Mouse (Mus musculus): ENCODE results near the gene Sirt2.

Gene Sirt2

DNA sequence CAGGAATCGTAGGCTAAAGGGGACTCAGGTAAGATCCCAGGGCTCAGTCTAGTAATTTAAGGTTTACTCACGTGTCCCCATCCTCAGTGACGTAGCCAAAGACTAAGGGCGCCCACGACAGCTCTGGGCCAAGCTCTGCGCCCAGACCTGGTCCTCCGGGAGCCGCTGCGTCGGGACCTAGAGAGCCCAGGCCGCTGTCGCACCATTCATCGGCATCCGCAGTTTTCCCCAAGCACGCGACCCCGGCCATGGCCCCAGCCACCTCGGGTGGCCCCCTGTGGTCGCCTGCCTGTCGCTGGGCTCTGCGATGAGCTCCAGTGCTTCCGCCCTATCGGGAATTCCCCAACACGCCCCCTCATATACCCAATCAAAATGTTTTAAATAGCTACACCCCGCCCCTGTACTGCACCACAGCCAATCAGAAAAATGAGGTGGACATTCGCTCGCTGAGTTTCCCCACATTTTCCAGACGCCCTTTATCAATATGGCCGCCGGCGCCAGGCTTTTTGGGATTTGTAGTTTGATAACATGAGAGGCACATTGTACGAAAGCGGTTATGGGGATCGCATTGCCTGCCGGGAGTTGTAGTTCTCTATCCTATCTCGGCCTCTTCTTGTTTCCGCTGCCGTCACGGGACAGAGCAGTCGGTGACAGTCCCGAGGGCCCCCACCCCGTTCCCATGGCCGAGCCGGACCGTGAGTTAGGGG, at the start of gene Sirt2:
TSS of gene Sirt2 (plus strand) at position 563 of the 707 bp plus-strand sequence.
- peak; percentile 92 for ATAC-seq (ENCODE audit: insufficient number of reproducible peaks, low FRiP score, low TSS enrichment)

DNA sequence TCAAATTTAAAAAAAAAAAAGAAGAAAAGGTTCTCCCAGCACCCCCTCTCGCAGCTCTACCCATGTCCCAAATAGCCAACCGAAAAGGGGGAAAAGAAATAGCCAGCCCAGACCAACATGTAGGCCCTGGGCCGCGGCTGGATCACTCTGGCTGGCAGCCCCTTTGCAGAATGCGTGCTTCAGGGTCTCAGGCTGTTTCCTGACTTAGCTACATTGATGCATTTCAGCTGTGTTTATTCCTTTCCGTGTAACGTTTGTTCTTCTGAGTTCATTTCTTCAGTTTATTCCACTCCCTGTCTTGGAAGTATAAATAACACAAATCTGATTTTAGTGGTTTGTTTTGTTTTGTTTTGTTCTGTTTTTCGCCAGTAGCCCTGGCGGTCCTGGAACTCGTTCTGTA, 48.8 kb upstream of the Sirt2 start:
- ATAC-seq (ENCODE audit: insufficient number of reproducible peaks, low FRiP score, low TSS enrichment), result no peak

DNA sequence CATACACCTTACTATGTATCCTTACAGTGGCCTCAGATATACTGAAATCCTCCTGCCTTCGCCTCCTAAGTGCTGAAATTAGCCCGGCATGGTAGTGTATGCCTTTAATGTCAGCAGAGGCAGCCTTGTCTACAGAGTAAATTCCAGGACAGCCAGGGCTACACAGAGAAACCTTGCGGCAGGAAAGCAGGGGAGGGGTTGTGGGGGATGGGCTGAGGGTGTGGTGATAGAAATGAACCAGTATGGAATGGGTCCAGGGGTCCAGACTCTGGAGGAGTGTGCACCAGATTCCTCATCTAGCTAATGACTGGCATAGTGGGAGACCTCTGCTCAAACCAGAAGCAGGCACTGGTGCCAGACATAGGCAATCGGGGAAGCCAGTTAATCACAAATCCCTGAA, 47.4 kb upstream of the Sirt2 start:
- no peak for ATAC-seq (ENCODE audit: insufficient number of reproducible peaks, low FRiP score, low TSS enrichment)

DNA sequence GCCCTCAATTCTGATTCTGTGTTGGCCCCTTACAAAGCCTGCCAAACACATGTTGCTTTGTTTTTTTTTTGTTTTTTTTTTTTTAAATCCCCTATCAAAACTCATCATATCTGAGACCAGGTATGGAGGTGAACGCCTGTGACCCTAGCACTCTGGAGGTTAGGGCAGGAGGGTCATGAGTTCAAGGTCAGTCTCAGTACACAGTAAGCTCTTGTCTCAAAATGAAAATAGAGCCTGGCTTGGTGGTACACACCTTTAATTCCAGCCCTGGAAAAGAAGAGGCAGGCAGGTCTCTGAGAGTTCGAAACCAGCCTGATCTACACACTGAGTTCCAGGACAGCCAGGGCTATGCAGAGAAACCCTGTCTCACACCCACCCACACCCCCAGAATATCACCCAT, 46.9 kb upstream of the Sirt2 start:
- ATAC-seq (ENCODE audit: insufficient number of reproducible peaks, low FRiP score, low TSS enrichment), result no peak

DNA sequence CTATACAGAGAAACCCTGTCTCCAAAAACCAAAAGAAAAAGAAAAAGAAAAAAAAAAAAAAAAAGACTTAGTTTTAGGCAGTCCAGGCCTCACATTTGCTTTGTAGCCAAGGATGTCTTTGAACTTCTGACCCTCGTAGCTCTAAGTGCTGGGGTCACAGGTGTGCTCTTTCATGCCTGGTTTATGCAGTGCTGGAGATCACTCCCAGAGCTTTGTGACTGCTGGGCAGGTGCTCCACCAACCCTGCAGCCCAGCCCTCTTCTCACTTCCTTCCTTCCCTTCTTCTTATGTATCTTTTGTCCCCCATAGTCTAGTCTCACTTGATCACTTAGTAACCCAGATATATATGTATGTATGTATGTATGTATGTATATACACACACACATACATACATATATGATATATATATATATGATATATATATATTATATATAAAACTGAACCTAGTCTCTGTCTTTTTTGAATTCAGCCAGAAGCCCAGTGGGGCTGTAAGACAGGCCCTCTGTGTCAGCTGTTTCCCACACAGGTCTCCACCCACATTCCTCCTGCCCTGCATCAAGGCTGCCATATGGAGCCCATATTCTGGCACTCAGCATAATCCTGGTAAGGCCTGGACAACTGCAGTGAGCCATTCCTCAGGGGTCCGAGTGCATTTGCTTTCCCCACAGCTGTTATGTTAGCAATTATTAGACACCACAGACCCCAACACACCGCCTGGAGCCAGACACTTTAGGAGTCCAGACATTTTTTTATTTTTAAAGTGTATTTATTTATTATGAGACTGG, 45.6 kb upstream of the Sirt2 start:
- ATAC-seq (ENCODE audit: insufficient number of reproducible peaks, low FRiP score, low TSS enrichment), result no peak

DNA sequence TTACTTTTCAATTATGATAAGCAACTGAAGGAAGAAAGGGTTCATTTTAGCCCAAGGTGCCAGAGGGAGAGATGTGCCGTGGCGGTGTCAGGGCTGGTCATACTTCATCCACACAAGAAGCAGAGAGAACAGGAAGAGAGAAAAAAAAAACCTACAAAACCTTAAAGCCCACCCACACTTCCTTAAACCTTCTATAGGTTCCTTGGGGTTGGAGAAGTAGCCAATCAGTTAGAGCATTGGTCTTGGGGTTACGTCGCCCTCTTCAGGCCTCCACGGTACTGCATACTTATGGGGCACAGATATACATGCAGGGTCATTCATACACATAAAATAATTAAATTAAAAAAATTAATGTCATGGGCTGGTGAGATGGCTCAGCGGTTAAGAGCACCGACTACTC, 44.5 kb upstream of the Sirt2 start:
- ATAC-seq (ENCODE audit: insufficient number of reproducible peaks, low FRiP score, low TSS enrichment), result no peak

GRCm38 (mm10) chr7:28724613-28725012, 41.9 kb upstream of the Sirt2 start:
- ATAC-seq (ENCODE audit: insufficient number of reproducible peaks, low FRiP score, low TSS enrichment), result no peak

- peak; percentile 52; the same call in 1 of the 2 replicates for ATAC-seq (ENCODE audit: insufficient number of reproducible peaks, low FRiP score, low TSS enrichment)
Measured at GRCm38 (mm10) chr7:28726600-28726999, 39.9 kb upstream of the Sirt2 start.

DNA sequence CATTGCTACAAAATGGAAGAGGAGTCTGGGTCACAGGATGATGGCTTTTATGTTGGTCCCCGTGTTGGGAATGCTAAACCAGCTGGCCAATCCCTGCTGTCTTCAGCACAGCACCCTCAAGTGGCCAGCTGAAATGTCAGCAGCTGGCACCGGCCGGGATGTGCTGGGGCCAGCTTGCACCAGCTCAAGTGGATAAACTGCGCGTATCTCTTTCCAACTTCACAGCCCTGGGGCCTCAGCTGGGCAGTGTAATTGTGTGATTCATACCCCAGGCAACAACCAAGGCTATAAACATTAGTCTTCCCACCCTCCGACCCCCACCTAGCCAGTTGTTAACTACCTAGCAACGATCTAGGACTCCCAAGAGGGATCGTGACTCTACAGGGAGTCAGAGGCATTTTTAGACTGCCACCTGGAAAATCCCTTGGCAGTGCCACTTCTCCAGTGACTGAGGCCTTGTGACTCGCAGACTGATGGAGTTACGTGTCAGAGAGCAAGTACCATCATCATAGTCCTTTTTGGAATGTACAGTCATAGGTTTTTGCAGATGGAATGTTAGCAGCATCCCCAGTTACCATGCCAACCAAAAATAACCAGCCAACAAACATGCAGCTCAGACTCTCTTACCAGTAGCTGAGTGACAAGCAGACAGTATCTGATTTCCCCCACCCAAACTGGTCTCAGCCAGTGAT, 38.7 kb upstream of the Sirt2 start:
- ATAC-seq (ENCODE audit: insufficient number of reproducible peaks, low FRiP score, low TSS enrichment), result no peak

DNA sequence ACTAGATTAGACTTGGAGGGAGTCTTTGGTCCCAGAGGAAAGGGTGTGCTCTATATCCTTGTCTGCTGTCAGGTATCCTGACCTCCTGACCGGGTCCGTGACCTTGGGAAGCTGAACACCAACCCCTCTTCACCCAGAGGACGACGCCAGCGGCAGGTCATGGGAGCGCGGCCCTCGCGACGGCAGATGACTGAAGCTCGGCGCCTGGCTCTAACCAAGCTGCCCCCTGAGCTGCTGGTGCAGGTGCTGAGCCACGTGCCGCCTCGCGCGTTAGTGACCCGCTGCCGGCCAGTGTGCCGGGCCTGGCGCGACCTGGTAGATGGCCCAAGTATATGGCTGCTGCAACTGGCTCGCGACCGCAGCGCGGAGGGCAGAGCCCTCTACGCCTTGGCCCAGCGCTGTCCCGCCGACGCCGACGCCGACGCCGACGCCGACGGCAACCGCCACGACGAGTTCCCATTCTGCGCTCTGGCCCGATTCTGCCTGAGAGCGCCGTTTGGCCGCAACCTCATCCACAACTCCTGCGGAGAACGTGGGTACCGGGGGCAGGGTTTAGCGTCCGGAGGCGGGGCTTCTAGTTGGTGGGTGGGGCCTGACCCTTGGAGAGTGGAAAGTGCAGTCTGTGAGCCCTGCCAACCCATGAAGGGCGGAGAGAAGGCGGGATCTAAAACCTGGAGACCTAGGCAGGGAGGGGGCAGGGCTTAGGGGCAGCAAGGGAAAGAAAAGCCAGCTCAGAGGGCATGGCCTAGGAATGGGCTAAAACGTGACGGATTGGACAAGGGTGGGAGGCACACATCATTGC, 34.0 kb upstream of the Sirt2 start:
- ATAC-seq (ENCODE audit: insufficient number of reproducible peaks, low FRiP score, low TSS enrichment), result peak; percentile 52; the same call in 1 of the 2 replicates

DNA sequence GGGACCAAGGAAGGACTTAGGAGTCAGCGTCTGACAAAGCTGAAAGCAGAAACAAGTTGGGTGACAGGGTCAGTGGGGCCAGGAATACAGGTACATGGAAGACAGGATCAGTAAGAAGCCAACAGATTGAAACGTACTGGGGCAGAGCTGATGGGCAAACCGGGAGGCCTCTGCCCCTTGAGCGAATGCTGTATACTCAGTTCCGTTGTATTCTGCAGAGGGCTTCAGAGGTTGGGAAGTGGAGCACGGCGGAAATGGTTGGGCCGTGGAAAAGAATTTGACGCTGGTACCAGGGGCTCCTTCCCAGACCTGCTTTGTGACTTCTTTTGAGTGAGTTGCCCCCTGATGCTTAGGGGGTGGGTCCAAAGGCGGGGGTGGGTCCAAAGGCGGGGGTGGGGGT, 33.3 kb upstream of the Sirt2 start:
- ATAC-seq (ENCODE audit: insufficient number of reproducible peaks, low FRiP score, low TSS enrichment), result no peak

DNA sequence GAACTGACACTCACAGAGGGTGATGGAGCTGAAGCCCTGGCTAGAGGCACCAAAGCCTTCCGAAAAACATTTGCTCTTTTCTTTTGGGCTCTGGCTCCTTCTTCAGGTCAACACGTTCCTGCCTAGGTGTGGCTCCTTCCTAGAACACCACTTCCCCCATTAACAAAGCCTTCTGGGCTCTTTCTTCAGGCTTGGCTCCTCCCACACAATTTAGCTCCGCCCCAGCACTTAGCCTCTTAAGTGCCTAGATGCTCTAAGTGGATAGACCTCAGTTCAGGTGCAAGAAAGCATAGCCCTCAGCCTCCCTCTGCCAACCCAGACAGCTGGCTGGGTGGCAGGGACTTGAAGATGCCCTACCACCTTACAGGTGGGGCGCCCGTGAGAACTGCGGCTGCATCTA, 30.8 kb upstream of the Sirt2 start:
- no peak for ATAC-seq (ENCODE audit: insufficient number of reproducible peaks, low FRiP score, low TSS enrichment)

GRCm38 (mm10) chr7:28739829-28740228, 26.7 kb upstream of the Sirt2 start:
- ATAC-seq (ENCODE audit: insufficient number of reproducible peaks, low FRiP score, low TSS enrichment), result no peak

DNA sequence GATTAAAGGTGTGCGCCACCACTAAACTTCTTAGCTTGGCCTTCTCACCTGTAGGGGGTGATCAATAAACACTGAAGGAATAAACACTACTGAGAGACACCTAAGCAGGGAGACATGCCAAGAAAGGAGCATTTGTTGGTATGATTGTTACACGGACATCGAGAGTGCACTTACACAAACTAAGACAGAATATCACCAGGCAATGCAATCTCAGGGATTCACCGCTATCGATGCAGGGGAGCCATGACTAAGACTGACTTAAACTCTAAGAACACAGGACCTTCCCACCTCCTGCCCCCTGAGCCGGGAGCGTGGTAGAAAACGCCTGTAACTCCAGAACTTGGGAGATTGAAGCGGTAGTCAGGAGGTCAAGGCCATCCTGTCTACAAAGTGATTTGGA, 25.6 kb upstream of the Sirt2 start:
- no peak for ATAC-seq (ENCODE audit: insufficient number of reproducible peaks, low FRiP score, low TSS enrichment)

- 0 out of 2 replicates have a peak, but pooled peaks have one; percentile 3 for ATAC-seq (ENCODE audit: insufficient number of reproducible peaks, low FRiP score, low TSS enrichment)
Measured at GRCm38 (mm10) chr7:28741368-28741708, 25.2 kb upstream of the Sirt2 start.

GRCm38 (mm10) chr7:28741709-28742438, 24.7 kb upstream of the Sirt2 start, which contains the start of the genes Mrps12 and Sars2:
Gene Mrps12, minus strand, starts transcription at chr7:28741820.
Gene Sars2, plus strand, starts transcription at chr7:28741992.
- peak; percentile 97 for ATAC-seq (ENCODE audit: insufficient number of reproducible peaks, low FRiP score, low TSS enrichment)

DNA sequence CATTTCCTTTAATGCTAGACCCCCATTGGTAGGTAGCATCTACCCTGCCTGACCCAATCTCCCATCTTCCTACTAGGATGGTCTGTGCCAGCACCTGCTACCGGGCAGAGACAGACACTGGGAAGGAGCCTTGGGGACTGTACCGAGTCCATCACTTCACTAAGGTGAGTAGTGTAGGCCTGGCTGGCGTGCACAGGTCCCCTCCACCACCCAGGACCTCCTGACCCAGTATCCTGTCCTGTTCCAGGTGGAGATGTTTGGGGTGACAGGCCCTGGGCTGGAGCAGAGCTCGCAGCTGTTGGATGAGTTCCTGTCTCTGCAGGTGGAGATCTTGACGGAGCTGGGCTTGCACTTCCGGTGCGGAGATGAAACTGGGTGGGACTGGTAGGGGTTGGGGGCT, 16.6 kb upstream of the Sirt2 start:
- no peak for ATAC-seq (ENCODE audit: insufficient number of reproducible peaks, low FRiP score, low TSS enrichment)

GRCm38 (mm10) chr7:28756079-28756478, 10.5 kb upstream of the Sirt2 start, which contains the start of gene Ccer2:
Gene Ccer2, plus strand, starts transcription at chr7:28756174.
- no peak for ATAC-seq (ENCODE audit: insufficient number of reproducible peaks, low FRiP score, low TSS enrichment)

DNA sequence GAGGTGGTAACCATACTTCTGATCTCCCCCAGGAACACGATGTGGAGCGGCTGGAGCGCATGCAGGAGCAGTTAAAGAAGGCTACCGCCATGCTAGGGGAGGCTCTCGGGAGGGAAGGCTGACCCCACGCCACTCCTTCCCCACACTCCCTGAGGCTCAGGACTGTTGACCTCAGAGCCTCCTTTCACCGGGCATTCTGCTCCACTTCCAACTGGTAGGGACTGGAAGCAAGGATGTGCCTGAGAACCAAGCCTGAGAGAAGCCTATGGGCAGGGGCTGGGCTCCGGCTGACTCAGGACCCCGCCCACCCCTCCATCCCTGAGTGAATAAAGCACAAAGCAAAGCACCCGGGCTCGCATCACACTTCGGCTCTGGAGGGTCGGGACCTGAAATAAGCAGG, 7.9 kb upstream of the Sirt2 start:
- ATAC-seq (ENCODE audit: insufficient number of reproducible peaks, low FRiP score, low TSS enrichment), result no peak

- ATAC-seq (ENCODE audit: insufficient number of reproducible peaks, low FRiP score, low TSS enrichment), result no peak
Measured at GRCm38 (mm10) chr7:28761907-28762306, 4.6 kb upstream of the Sirt2 start.
